Mouse (Mus musculus) stomach, embryonic 16.5 days (tissue): ENCODE results near the gene Jmjd4. TPM values are rescaled to one million over a fixed set of nuclear protein-coding genes. Genes with fewer than 3 reads are reported as not detected.

Source experiments
- polyA plus RNA-seq: library from polyadenylated mRNA; unstranded; fragments of >200 nt; fragmentation: Nextera tagmentation; extraction: Ambion mirVana; gene quantifications from 2 replicates; pipeline ENCODE4 v1.2.1, GENCODE M21; 2015

Jmjd4 gene
- polyA plus RNA-seq, 1 experiment from 2014 or later: 9.3 TPM

Other genes with a start within 250 kb of the Jmjd4 start
- 75.5 and 78.9 TPM in 2 replicates for gene Mrpl55, start 247.6 kb upstream of the Jmjd4 start, polyA plus RNA-seq
- gene 2310033P09Rik, start 241.7 kb upstream of the Jmjd4 start, polyA plus RNA-seq: 22.5 and 24.9 TPM in 2 replicates
- 717 and 769 TPM in 2 replicates for gene Arf1, start 221.8 kb upstream of the Jmjd4 start, polyA plus RNA-seq
- gene Wnt3a, start 159.3 kb upstream of the Jmjd4 start, polyA plus RNA-seq: 0.23 and 0.62 TPM in 2 replicates
- 5.6 and 5.8 TPM in 2 replicates for gene Wnt9a, start 143.1 kb upstream of the Jmjd4 start, polyA plus RNA-seq
- gene Prss38, start 74.4 kb upstream of the Jmjd4 start, polyA plus RNA-seq: not detected in 2 replicates
- gene Snap47, start 1.1 kb downstream of the Jmjd4 start, polyA plus RNA-seq: 99.0 and 101 TPM in 2 replicates
- 6.7 and 6.8 TPM in 2 replicates for gene Zfp867, start 22.4 kb downstream of the Jmjd4 start, polyA plus RNA-seq
- gene Zkscan17, start 76.7 kb downstream of the Jmjd4 start, polyA plus RNA-seq: 16.4 and 18.2 TPM in 2 replicates
- gene Nlrp3, start 91.5 kb downstream of the Jmjd4 start, polyA plus RNA-seq: 0.49 and 0.62 TPM in 2 replicates
- gene Olfr222, start 126.2 kb downstream of the Jmjd4 start, polyA plus RNA-seq: not detected in 2 replicates
- not detected in 2 replicates for gene Olfr223, start 143.2 kb downstream of the Jmjd4 start, polyA plus RNA-seq
- gene Mprip, start 211.3 kb downstream of the Jmjd4 start, polyA plus RNA-seq: 45.6 and 46.7 TPM in 2 replicates